Mouse (Mus musculus) testis, adult 2 months (tissue): ENCODE results near the gene Pon3.

Experiments
- CTCF ChIP-seq: fragments of 200-500 bp; IDR thresholded peaks from 2 replicates; pipeline ENCODE4 v1.5.1; 2012; ENCODE audit warnings: low read depth, mild to moderate bottlenecking, inconsistent platforms, low read length, moderate library complexity; ENCODE audit not compliant: control insufficient read depth, insufficient read depth, insufficient replicate concordance
- POLR2A ChIP-seq: fragments of 200-500 bp; IDR thresholded peaks from 2 replicates; pipeline ENCODE4 v1.6.1; 2012; ENCODE audit warnings: low read depth, mild to moderate bottlenecking, inconsistent platforms, low read length, moderate library complexity; ENCODE audit not compliant: control insufficient read depth

DNA sequence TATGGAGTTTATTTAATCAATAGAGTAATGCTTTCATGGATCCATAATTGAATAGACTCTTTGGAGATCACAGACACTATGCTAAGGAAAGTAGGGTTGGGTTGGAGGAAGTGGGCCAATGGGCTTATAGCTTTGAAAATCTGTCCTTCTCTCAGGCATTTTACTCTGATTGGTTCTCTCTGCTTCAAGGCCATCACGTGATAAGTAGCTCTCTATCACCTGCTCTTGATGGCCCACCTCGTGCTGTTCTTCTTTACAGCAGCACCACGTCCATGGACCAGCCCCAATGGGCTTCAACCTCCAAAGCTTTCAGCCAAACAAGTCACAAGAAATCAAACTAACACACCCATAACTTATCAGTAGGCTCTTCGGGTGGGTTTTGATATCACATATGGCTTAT, 65.3 kb downstream of the Pon3 start:
- TF ChIP-seq CTCF (no peak), POLR2A (no peak)
